Mouse (Mus musculus) CH12.LX (cell line): Measurements from ENCODE around the gene Cmtm8. TPM values are rescaled to one million over a fixed set of nuclear protein-coding genes. Genes with fewer than 3 reads are reported as not detected.

Source experiments
- DNase-seq: peaks from one replicate; pipeline ENCODE4 v3.0.0-alpha.2; 2013; ENCODE audit errors: extremely low read depth
- H3K27ac ChIP-seq: 2 replicates; pipeline ENCODE4 v1.5.1; 2012; ENCODE audit warnings: low read depth, mild to moderate bottlenecking, control low read depth, moderate library complexity; ENCODE audit not compliant: insufficient read depth
- H3K27me3 ChIP-seq: replicated peaks from 2 replicates; pipeline ENCODE3; 2012; ENCODE audit warnings: inconsistent platforms
- H3K36me3 ChIP-seq, 2 experiments: replicated peaks in 1 of 2; 2 replicates each; pipeline versions ENCODE3 to v1.6.1; 2012; ENCODE audit warnings: inconsistent platforms in 1 of 2, low read length in 1 of 2, mild to moderate bottlenecking in 1 of 2, mixed read lengths in 1 of 2, moderate library complexity in 1 of 2; ENCODE audit not compliant: control insufficient read depth in 1 of 2, insufficient read depth in 1 of 2
- H3K4me1 ChIP-seq, 2 experiments: 2 replicates each; pipeline ENCODE4 v1.6.1; 2012; ENCODE audit warnings: inconsistent platforms in 1 of 2, moderate library complexity in 1 of 2; ENCODE audit not compliant: insufficient read depth in 2 of 2, control insufficient read depth in 1 of 2
- H3K4me2 ChIP-seq: 2 replicates; pipeline ENCODE4 v1.6.1; 2012; ENCODE audit warnings: low read depth, mild to moderate bottlenecking, control low read depth; ENCODE audit not compliant: poor library complexity, insufficient read depth, severe bottlenecking
- H3K4me3 ChIP-seq, 3 experiments: fragments of 150-350 bp in 1 of 3; sonication (generic) in 1 of 3; replicated peaks in 1 of 3; 2 replicates each; pipeline versions ENCODE3 to v1.5.1; 2011 to 2012; ENCODE audit warnings: low read depth in 2 of 3, low read length in 2 of 3, mild to moderate bottlenecking in 2 of 3, moderate library complexity in 2 of 3, control low read depth in 1 of 3, improper control_type of control experiment in 1 of 3, inconsistent platforms in 1 of 3, mixed read lengths in 1 of 3; ENCODE audit not compliant: poor library complexity in 1 of 3
- H3K79me2 ChIP-seq: replicated peaks from 2 replicates; pipeline ENCODE4 v1.6.1; 2012; ENCODE audit warnings: mild to moderate bottlenecking, moderate library complexity; ENCODE audit not compliant: control insufficient read depth, poor library complexity, insufficient read depth, severe bottlenecking; ENCODE audit errors: extremely low read depth
- H3K9ac ChIP-seq: 2 replicates; pipeline ENCODE4 v1.6.1; 2012; ENCODE audit warnings: low read depth, mild to moderate bottlenecking, control low read depth, moderate library complexity; ENCODE audit not compliant: insufficient read depth
- H3K9me3 ChIP-seq: replicated peaks from 2 replicates; pipeline ENCODE3; 2012; ENCODE audit warnings: low read length, inconsistent platforms, mixed read lengths
- BHLHE40 ChIP-seq: IDR thresholded peaks from 2 replicates; pipeline ENCODE4 v1.6.1; 2011; ENCODE audit warnings: mild to moderate bottlenecking, low read depth, low read length, improper control_type of control experiment
- CHD1 ChIP-seq: IDR thresholded peaks from 2 replicates; pipeline ENCODE4 v1.6.1; 2012; ENCODE audit warnings: low read depth, low read length, improper control_type of control experiment, inconsistent platforms
- CHD2 ChIP-seq: IDR thresholded peaks from 2 replicates; pipeline ENCODE4 v1.6.1; 2011; ENCODE audit warnings: low read length, improper control_type of control experiment
- CTCF ChIP-seq, 2 experiments: IDR thresholded peaks in 1 of 2; conservative IDR thresholded peaks in 1 of 2; 2 replicates each; pipeline ENCODE4 v1.5.1; 2011 to 2012; ENCODE audit warnings: low read depth in 2 of 2, low read length in 2 of 2, improper control_type of control experiment in 1 of 2, inconsistent platforms in 1 of 2, mild to moderate bottlenecking in 1 of 2, moderate library complexity in 1 of 2
- E2F4 ChIP-seq: IDR thresholded peaks from 2 replicates; pipeline ENCODE4 v1.6.1; 2011; ENCODE audit warnings: low read depth, low read length, improper control_type of control experiment; ENCODE audit not compliant: insufficient replicate concordance
- ELF1 ChIP-seq: IDR thresholded peaks from 2 replicates; pipeline ENCODE4 v1.6.1; 2014; ENCODE audit warnings: low read depth, mild to moderate bottlenecking, inconsistent platforms, low read length, improper control_type of control experiment
- EP300 ChIP-seq: IDR thresholded peaks from 2 replicates; pipeline ENCODE4 v1.6.1; 2011; ENCODE audit warnings: low read length, improper control_type of control experiment
- ETS1 ChIP-seq: conservative IDR thresholded peaks from 2 replicates; pipeline ENCODE4 v1.6.1; 2012; ENCODE audit warnings: low read depth, mild to moderate bottlenecking, inconsistent platforms, low read length, improper control_type of control experiment, moderate library complexity
- IRF4 ChIP-seq: IDR thresholded peaks from 2 replicates; pipeline ENCODE4 v1.6.1; 2014; ENCODE audit warnings: low read depth, mild to moderate bottlenecking, inconsistent platforms, low read length, improper control_type of control experiment
- JUN ChIP-seq: IDR thresholded peaks from 2 replicates; pipeline ENCODE4 v1.6.1; 2011; ENCODE audit warnings: low read depth, mild to moderate bottlenecking, low read length, improper control_type of control experiment, moderate library complexity; ENCODE audit not compliant: insufficient read depth
- JUND ChIP-seq: conservative IDR thresholded peaks from 2 replicates; pipeline ENCODE4 v1.6.1; 2011; ENCODE audit warnings: low read depth, low read length, improper control_type of control experiment
- KAT2A ChIP-seq: IDR thresholded peaks from 2 replicates; pipeline ENCODE4 v1.6.1; 2012; ENCODE audit warnings: low read length, improper control_type of control experiment, inconsistent platforms; ENCODE audit not compliant: insufficient replicate concordance
- MAFK ChIP-seq: IDR thresholded peaks from 2 replicates; pipeline ENCODE4 v1.6.1; 2011; ENCODE audit warnings: low read length, improper control_type of control experiment; ENCODE audit not compliant: insufficient replicate concordance
- MAX ChIP-seq: IDR thresholded peaks from 2 replicates; pipeline ENCODE4 v1.6.1; 2011; ENCODE audit warnings: low read length, improper control_type of control experiment
- MAZ ChIP-seq: IDR thresholded peaks from 2 replicates; pipeline ENCODE4 v1.6.1; 2012; ENCODE audit warnings: low read depth, mild to moderate bottlenecking, inconsistent platforms, low read length, improper control_type of control experiment, moderate library complexity
- MEF2A ChIP-seq: IDR thresholded peaks from 2 replicates; pipeline ENCODE4 v1.6.1; 2014; ENCODE audit warnings: low read depth, mild to moderate bottlenecking, inconsistent platforms, low read length, improper control_type of control experiment, borderline replicate concordance
- MXI1 ChIP-seq: IDR thresholded peaks from 2 replicates; pipeline ENCODE4 v1.6.1; 2011; ENCODE audit warnings: mild to moderate bottlenecking, low read depth, low read length, improper control_type of control experiment
- MYC ChIP-seq: IDR thresholded peaks from 2 replicates; pipeline ENCODE4 v1.6.1; 2011; ENCODE audit warnings: low read depth, mild to moderate bottlenecking, improper control_type of control experiment, low read length
- NELFE ChIP-seq: IDR thresholded peaks from 2 replicates; pipeline ENCODE4 v1.6.1; 2011; ENCODE audit warnings: low read depth, low read length, improper control_type of control experiment
- PAX5 ChIP-seq: IDR thresholded peaks from 2 replicates; pipeline ENCODE4 v1.6.1; 2012; ENCODE audit warnings: low read length, inconsistent platforms, mixed read lengths
- RCOR1 ChIP-seq: conservative IDR thresholded peaks from 2 replicates; pipeline ENCODE4 v1.6.1; 2012; ENCODE audit warnings: low read depth, mild to moderate bottlenecking, inconsistent platforms, low read length, improper control_type of control experiment
- SIN3A ChIP-seq: IDR thresholded peaks from 2 replicates; pipeline ENCODE4 v1.6.1; 2012; ENCODE audit warnings: low read length, improper control_type of control experiment, inconsistent platforms
- TBP ChIP-seq: conservative IDR thresholded peaks from 2 replicates; pipeline ENCODE4 v1.6.1; 2011; ENCODE audit warnings: low read depth, low read length, improper control_type of control experiment
- UBTF ChIP-seq: IDR thresholded peaks from 2 replicates; pipeline ENCODE4 v1.6.1; 2012; ENCODE audit warnings: low read depth, mild to moderate bottlenecking, inconsistent platforms, low read length, improper control_type of control experiment, moderate library complexity
- USF2 ChIP-seq: conservative IDR thresholded peaks from 2 replicates; pipeline ENCODE4 v1.6.1; 2011; ENCODE audit warnings: low read depth, low read length, improper control_type of control experiment
- ZC3H11A ChIP-seq: IDR thresholded peaks from 2 replicates; pipeline ENCODE4 v1.6.1; 2012; ENCODE audit warnings: low read depth, mild to moderate bottlenecking, inconsistent platforms, low read length, improper control_type of control experiment
- ZKSCAN1 ChIP-seq: IDR thresholded peaks from 2 replicates; pipeline ENCODE4 v1.6.1; 2012; ENCODE audit warnings: low read depth, inconsistent platforms, low read length, improper control_type of control experiment, borderline replicate concordance
- ZNF384 ChIP-seq: IDR thresholded peaks from 2 replicates; pipeline ENCODE4 v1.6.1; 2012; ENCODE audit warnings: low read depth, low read length, improper control_type of control experiment, inconsistent platforms
- dilution Hi-C: fragments of 300-500 bp; cut with MboI; formaldehyde crosslinking; loops from 2 replicates; pipeline ENCODE4 v1.14.3; 2020; ENCODE audit warnings: low sequenced_read_pairs; ENCODE audit not compliant: extremely low pct_unique_long_range_greater_than_20kb, extremely low pct_ligation_motif_present
- in situ Hi-C: fragments of 300-500 bp; cut with MboI; formaldehyde crosslinking; loops from 3 replicates; pipeline ENCODE4 v1.14.3; 2019; ENCODE audit warnings: low sequenced_read_pairs, low pct_ligation_motif_present, low pct_unique_long_range_greater_than_20kb, mixed read lengths
- polyA plus RNA-seq: library from polyadenylated mRNA; unstranded; fragments of >175 nt; gene quantifications from 2 replicates; pipeline ENCODE4 v1.2.1, GENCODE M21; 2012; ENCODE audit warnings: low read depth; ENCODE audit not compliant: insufficient read length
- total RNA-seq, 2 experiments: library from RNA; depleted of rRNA; stranded (reverse); fragments of 300-350 nt in 1 of 2; fragments of >200 nt in 1 of 2; gene quantifications; 2 replicates each; pipeline ENCODE4 v1.2.3; 2012 to 2014

Gene Cmtm8
- total and polyA plus RNA-seq, 3 experiments, result 1.6 to 4.1 (median 2.7) TPM

DNA sequence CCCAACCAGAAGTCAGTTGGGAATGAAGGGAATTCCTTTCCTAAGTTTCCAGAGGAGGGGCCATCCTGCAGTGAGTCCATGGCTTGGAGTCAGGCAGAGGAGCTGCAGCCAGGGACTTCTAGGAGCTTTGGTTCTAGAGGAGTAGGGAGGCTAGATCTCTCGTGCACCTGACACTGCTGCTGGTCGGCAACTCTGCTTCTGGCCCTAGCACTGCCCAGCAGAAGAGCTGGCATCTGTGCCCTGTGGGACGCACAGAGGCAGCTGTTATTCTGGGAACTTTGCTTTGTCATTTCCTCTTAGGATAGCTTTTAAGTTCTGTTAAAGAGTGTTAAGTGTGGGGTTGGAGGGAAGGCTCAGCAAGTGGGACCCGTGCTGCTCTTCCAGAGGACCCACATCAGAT lies 98.3 kb downstream of the Cmtm8 start:
- no peaks in the 10 kb centered on the region for H3K9me3 ChIP-seq
- in situ Hi-C loops (no loop called here), dilution Hi-C loops (no loop called here)
- H3K9ac ChIP-seq, result no peak overlapping the region
- no peak for DNase-seq
- H3K4me3 ChIP-seq, result no peak overlapping the region
- H3K27ac ChIP-seq, result no peak overlapping the region
- peaks cover 46 to 81% of the 10 kb centered on the region in 2 experiments for H3K36me3 ChIP-seq
- peaks cover 4 to 39% of the 10 kb centered on the region in 2 experiments for H3K4me1 ChIP-seq
- TF ChIP-seq IRF4, result no peak
- no peak for TF ChIP-seq CTCF (conservative IDR thresholded peaks at IDR 0.05 in 1 of 2, IDR thresholded peaks at IDR 0.05 in 1 of 2; ENCODE audit: low read depth in 2 of 2, low read length in 2 of 2)
- no peak for TF ChIP-seq PAX5
- no peak for TF ChIP-seq MAX
- no peak for TF ChIP-seq CHD2
- no peak for TF ChIP-seq ZC3H11A
- no peak for TF ChIP-seq EP300
- no peak for TF ChIP-seq JUND
- TF ChIP-seq MEF2A, result no peak
- no peak for TF ChIP-seq ETS1
- TF ChIP-seq BHLHE40, result no peak
- TF ChIP-seq CHD1, result no peak
- no peak for TF ChIP-seq RCOR1
- no peak for TF ChIP-seq TBP
- TF ChIP-seq KAT2A, result no peak
- no peak for TF ChIP-seq JUN
- TF ChIP-seq MAZ, result no peak
- no peak overlapping the region for H3K4me2 ChIP-seq
- no peaks in the 10 kb centered on the region for H3K79me2 ChIP-seq
- no peaks in the 10 kb centered on the region for H3K27me3 ChIP-seq

GRCm38 (mm10) chr9:114745163-114745562 lies 98.8 kb downstream of the Cmtm8 start:
- Histone ChIP-seq H3K4me2 (no peak overlapping the region), H3K27ac (no peak overlapping the region), H3K79me2 (no peaks in the 10 kb centered on the region), H3K27me3 (no peaks in the 10 kb centered on the region), H3K36me3 (peaks cover 47 to 81% of the 10 kb centered on the region in 2 experiments), H3K4me1 (peaks cover 4 to 39% of the 10 kb centered on the region in 2 experiments), H3K4me3 (no peak overlapping the region), H3K9ac (no peak overlapping the region), H3K9me3 (no peaks in the 10 kb centered on the region)
- TF ChIP-seq TBP, result no peak
- no peak for TF ChIP-seq UBTF
- no peak for TF ChIP-seq CHD2
- TF ChIP-seq IRF4, result no peak
- no peak for TF ChIP-seq BHLHE40
- TF ChIP-seq MXI1, result no peak
- TF ChIP-seq JUN, result no peak
- TF ChIP-seq NELFE, result no peak
- TF ChIP-seq MAFK, result no peak
- no peak for TF ChIP-seq USF2
- TF ChIP-seq ZNF384, result no peak
- TF ChIP-seq MAX, result no peak
- TF ChIP-seq ZC3H11A, result no peak
- no peak for TF ChIP-seq SIN3A
- TF ChIP-seq CTCF (conservative IDR thresholded peaks at IDR 0.05 in 1 of 2, IDR thresholded peaks at IDR 0.05 in 1 of 2; ENCODE audit: low read depth in 2 of 2, low read length in 2 of 2), result no peak
- TF ChIP-seq ELF1, result no peak
- no peak for TF ChIP-seq ZKSCAN1
- no peak for TF ChIP-seq E2F4
- no peak for TF ChIP-seq MYC
- TF ChIP-seq JUND, result no peak
- dilution Hi-C loops, result no loop called here
- in situ Hi-C loops, result no loop called here
- DNase-seq, result no peak
